Mouse (Mus musculus): ENCODE measurements around the gene Ptges3. TPM values are rescaled to one million over a fixed set of nuclear protein-coding genes. Genes with fewer than 3 reads are reported as not detected.
A peak's percentile ranks its signal among the peaks of the same experiment; 100 is the strongest.
"Not testable (repeated sequence)": the region's sequence is repeated elsewhere in the genome, so short reads cannot be mapped to it uniquely, and the experiment has no call there.

The Ptges3 gene
- polyA plus RNA-seq, 1 experiment from 2014 or later: 461 TPM

- Histone ChIP-seq H3K4me1 (peaks cover 26% of the 10 kb centered on the region), H3K4me3 (replicated peaks) (peak overlapping the region; percentile 86), H3K27me3 (no peaks in the 10 kb centered on the region), H3K4me2 (replicated peaks) (peak overlapping the region; percentile 78), H3K27ac (replicated peaks) (peak overlapping the region; percentile 97), H3K9me3 (replicated peaks) (no peaks in the 10 kb centered on the region), H3K36me3 (peaks cover 17% of the 10 kb centered on the region), H3K9ac (peak overlapping the region; percentile 82)
- ATAC-seq (ENCODE audit: insufficient number of reproducible peaks, low FRiP score, low TSS enrichment, low read depth): peak; percentile 56
- under 1% methylated on average over 58 of the region's 62 CpGs for WGBS
Measured at GRCm38 (mm10) chr10:128059207-128059981, 640 bp downstream of the Ptges3 start.

DNA sequence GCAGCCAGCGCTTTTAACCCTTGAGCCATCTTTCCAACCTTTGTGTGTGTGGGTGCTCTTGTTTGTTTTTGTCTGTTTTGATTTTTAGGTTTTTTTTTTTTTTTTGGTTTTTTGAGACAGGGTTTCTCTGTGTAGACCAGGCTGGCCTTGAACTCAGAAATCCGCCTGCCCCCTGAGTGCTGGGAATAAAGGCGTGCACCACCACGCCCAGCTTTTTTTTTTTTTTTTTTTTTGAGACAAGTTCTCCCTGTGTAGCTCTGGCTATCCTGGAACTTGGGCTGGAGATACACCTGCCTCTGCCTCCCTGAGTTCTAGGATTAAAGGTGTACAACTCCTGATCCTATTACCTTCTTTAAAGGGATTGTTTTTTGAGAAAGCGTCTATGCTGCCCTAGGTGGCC, 2.4 kb downstream of the Ptges3 start:
- H3K36me3 ChIP-seq: peaks cover 17% of the 10 kb centered on the region
- ATAC-seq (ENCODE audit: insufficient number of reproducible peaks, low FRiP score, low TSS enrichment, low read depth): no peak
- 78% methylated on average over 5 of the region's 5 CpGs for WGBS
- H3K27me3 ChIP-seq: no peaks in the 10 kb centered on the region
- H3K9ac ChIP-seq: no peak overlapping the region
- no peak overlapping the region for H3K27ac ChIP-seq (replicated peaks)
- peak overlapping the region; percentile 78 for H3K4me2 ChIP-seq (replicated peaks)
- peaks cover 26% of the 10 kb centered on the region for H3K4me1 ChIP-seq
- H3K4me3 ChIP-seq (replicated peaks): peak overlapping the region; percentile 86; the same call in 1 of the 2 replicates
- no peaks in the 10 kb centered on the region for H3K9me3 ChIP-seq (replicated peaks)

- Histone ChIP-seq H3K36me3 (peaks cover 18% of the 10 kb centered on the region), H3K4me3 (replicated peaks) (no peak overlapping the region), H3K4me1 (peaks cover 26% of the 10 kb centered on the region), H3K4me2 (replicated peaks) (no peak overlapping the region), H3K9me3 (replicated peaks) (no peaks in the 10 kb centered on the region), H3K27me3 (no peaks in the 10 kb centered on the region), H3K27ac (replicated peaks) (no peak overlapping the region), H3K9ac (no peak overlapping the region)
- WGBS: 93% methylated on average over 6 of the region's 6 CpGs
- no peak for ATAC-seq (ENCODE audit: insufficient number of reproducible peaks, low FRiP score, low TSS enrichment, low read depth)
Measured at GRCm38 (mm10) chr10:128062221-128062989, 3.7 kb downstream of the Ptges3 start.

- H3K4me3 ChIP-seq (replicated peaks): no peak overlapping the region
- H3K9me3 ChIP-seq (replicated peaks): no peaks in the 10 kb centered on the region
- peaks cover 8% of the 10 kb centered on the region; the same call in 1 of the 2 replicates for H3K4me1 ChIP-seq
- no peak for ATAC-seq (ENCODE audit: insufficient number of reproducible peaks, low FRiP score, low TSS enrichment, low read depth)
- no peak overlapping the region for H3K4me2 ChIP-seq (replicated peaks)
- no peak overlapping the region for H3K9ac ChIP-seq
- no peaks in the 10 kb centered on the region for H3K27me3 ChIP-seq
- H3K36me3 ChIP-seq: peaks cover 38% of the 10 kb centered on the region
- no peak overlapping the region for H3K27ac ChIP-seq (replicated peaks)
- 82% methylated on average over 5 of the region's 5 CpGs for WGBS
Measured at GRCm38 (mm10) chr10:128066072-128066471, 7.3 kb downstream of the Ptges3 start.

DNA sequence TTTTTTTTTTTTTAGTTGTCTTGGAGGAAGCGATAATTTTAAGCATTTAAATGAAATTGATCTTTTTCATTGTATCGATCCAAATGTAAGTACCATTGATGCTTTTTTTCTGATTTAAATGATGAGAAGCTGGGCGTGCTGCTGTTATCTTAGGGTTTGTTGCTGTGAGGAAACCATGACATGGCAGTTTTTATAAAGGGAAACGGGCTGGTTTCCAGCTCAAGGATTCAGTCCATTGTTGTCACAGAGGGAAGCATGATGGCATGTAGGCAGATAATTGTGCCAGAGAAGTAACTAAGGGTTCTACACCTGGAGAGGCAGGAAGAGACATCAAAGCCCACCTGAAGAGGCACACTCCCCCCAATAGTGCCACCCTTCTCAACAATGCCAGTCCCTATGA, 10.4 kb downstream of the Ptges3 start:
- H3K4me1 ChIP-seq: no peaks in the 10 kb centered on the region
- 92% methylated on average over 4 of the region's 4 CpGs for whole genome bisulfite sequencing
- H3K36me3 ChIP-seq: peaks cover 53% of the 10 kb centered on the region
- no peaks in the 10 kb centered on the region for H3K9me3 ChIP-seq (replicated peaks)
- no peak overlapping the region for H3K4me2 ChIP-seq (replicated peaks)
- H3K27ac ChIP-seq (replicated peaks): no peak overlapping the region
- no peaks in the 10 kb centered on the region for H3K27me3 ChIP-seq
- no peak overlapping the region for H3K9ac ChIP-seq
- no peak overlapping the region for H3K4me3 ChIP-seq (replicated peaks)
- ATAC-seq (ENCODE audit: insufficient number of reproducible peaks, low FRiP score, low TSS enrichment, low read depth): no peak

DNA sequence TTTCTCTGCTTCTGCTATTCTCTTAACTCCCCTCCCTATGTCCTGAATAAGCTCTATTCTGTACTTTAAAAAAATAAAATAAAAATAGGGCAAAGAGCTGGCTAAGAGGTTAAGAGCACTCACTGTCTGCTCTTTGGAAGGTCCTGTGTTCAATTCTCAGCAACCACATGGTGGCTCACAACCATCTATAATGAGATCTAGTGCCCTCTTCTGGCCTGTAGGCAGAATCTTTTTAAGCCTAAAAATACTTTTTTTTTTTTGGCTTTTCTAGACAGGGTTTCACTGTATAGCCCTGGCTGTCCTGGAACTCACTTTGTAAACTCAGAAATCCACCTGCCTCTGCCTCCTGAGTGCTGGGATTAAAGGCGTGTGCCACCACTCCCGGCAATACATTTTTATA, 11.7 kb downstream of the Ptges3 start:
- not testable (repeated sequence) for ATAC-seq (ENCODE audit: insufficient number of reproducible peaks, low FRiP score, low TSS enrichment, low read depth); H3K27me3 ChIP-seq; H3K27ac ChIP-seq (replicated peaks); H3K9ac ChIP-seq; H3K4me2 ChIP-seq (replicated peaks); H3K9me3 ChIP-seq (replicated peaks); H3K4me3 ChIP-seq (replicated peaks); H3K4me1 ChIP-seq
- peaks cover 56% of the 10 kb centered on the region for H3K36me3 ChIP-seq
- WGBS: 90% methylated on average over 2 of the region's 2 CpGs

DNA sequence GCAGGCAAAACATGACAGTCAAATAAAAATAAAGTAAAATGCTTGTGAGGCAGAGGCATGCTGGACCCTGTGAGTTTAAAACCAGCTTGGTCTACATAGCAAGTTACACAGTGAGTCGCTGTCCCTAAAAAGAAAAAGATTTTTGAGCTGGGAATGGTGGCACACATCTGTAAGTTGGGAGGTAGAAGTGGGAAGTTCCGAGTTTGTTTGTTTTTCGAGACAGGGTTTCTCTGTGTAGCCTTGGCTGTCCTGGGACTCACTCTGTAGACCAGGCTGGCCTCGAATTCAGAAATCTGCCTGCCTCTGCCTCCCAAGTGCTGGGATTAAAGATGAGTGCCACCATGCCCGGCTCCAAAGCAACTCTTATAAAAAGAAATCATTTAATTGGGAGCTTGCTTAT, 19.5 kb downstream of the Ptges3 start:
- H3K36me3 ChIP-seq: peaks cover 28% of the 10 kb centered on the region
- 78% methylated on average over 5 of the region's 5 CpGs for WGBS

DNA sequence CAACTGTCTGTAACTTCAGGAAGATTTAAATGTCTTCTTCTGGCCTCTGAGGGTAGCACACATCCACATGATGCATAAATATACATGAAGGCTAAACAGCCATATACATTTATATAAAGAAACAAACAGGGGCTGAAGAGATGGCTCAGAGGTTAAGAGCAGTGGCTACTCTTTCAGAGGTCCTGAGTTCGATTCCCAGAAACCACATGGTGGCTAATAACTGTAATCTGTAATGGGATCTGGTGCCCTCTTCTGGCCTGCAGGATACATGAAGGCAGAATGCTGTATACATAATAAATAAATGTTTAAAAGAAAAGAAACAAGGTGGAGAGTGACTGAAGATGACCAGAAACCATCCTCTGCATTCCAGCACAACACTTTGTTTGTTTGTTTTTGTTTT, 21.7 kb downstream of the Ptges3 start:
- no peak overlapping the region for H3K4me3 ChIP-seq (replicated peaks)
- ATAC-seq (ENCODE audit: insufficient number of reproducible peaks, low FRiP score, low TSS enrichment, low read depth): no peak
- no peak overlapping the region for H3K4me2 ChIP-seq (replicated peaks)
- peaks cover 19% of the 10 kb centered on the region for H3K4me1 ChIP-seq
- no peak overlapping the region for H3K27ac ChIP-seq (replicated peaks)
- no peaks in the 10 kb centered on the region for H3K27me3 ChIP-seq
- peaks cover 29% of the 10 kb centered on the region for H3K36me3 ChIP-seq
- H3K9me3 ChIP-seq (replicated peaks): no peaks in the 10 kb centered on the region
- 71% methylated on average over 1 of the region's 1 CpGs for WGBS
- no peak overlapping the region for H3K9ac ChIP-seq

More for the DNA sequence above, 19.5 kb downstream of the Ptges3 start:
- not testable (repeated sequence) for H3K4me2 ChIP-seq (replicated peaks); H3K9ac ChIP-seq; H3K4me3 ChIP-seq (replicated peaks); ATAC-seq (ENCODE audit: insufficient number of reproducible peaks, low FRiP score, low TSS enrichment, low read depth); H3K27me3 ChIP-seq; H3K4me1 ChIP-seq; H3K9me3 ChIP-seq (replicated peaks); H3K27ac ChIP-seq (replicated peaks)

GRCm38 (mm10) chr10:128081807-128082476, 23.2 kb downstream of the Ptges3 start:
- Histone ChIP-seq H3K4me3 (replicated peaks) (peak overlapping the region; percentile 69), H3K27ac (replicated peaks) (peak overlapping the region; percentile 80; the same call in 1 of the 2 replicates), H3K36me3 (peaks cover 39% of the 10 kb centered on the region), H3K4me2 (replicated peaks) (peak overlapping the region; percentile 67), H3K27me3 (no peaks in the 10 kb centered on the region), H3K9me3 (replicated peaks) (no peaks in the 10 kb centered on the region), H3K9ac (no peak overlapping the region; the same call in 1 of the 2 replicates), H3K4me1 (peaks cover 23% of the 10 kb centered on the region)
- no peak for ATAC-seq (ENCODE audit: insufficient number of reproducible peaks, low FRiP score, low TSS enrichment, low read depth)
- WGBS: 43% methylated on average over 6 of the region's 6 CpGs

GRCm38 (mm10) chr10:128082477-128082808, 23.7 kb downstream of the Ptges3 start:
- Histone ChIP-seq H3K4me2 (replicated peaks) (peak overlapping the region; percentile 67), H3K27me3 (no peaks in the 10 kb centered on the region), H3K4me1 (peaks cover 23% of the 10 kb centered on the region), H3K27ac (replicated peaks) (peak overlapping the region; percentile 80), H3K9me3 (replicated peaks) (no peaks in the 10 kb centered on the region), H3K36me3 (peaks cover 39% of the 10 kb centered on the region), H3K9ac (peak overlapping the region; percentile 62), H3K4me3 (replicated peaks) (peak overlapping the region; percentile 69)
- ATAC-seq (ENCODE audit: insufficient number of reproducible peaks, low FRiP score, low TSS enrichment, low read depth): no peak
- 10% methylated on average over 9 of the region's 9 CpGs for WGBS

DNA sequence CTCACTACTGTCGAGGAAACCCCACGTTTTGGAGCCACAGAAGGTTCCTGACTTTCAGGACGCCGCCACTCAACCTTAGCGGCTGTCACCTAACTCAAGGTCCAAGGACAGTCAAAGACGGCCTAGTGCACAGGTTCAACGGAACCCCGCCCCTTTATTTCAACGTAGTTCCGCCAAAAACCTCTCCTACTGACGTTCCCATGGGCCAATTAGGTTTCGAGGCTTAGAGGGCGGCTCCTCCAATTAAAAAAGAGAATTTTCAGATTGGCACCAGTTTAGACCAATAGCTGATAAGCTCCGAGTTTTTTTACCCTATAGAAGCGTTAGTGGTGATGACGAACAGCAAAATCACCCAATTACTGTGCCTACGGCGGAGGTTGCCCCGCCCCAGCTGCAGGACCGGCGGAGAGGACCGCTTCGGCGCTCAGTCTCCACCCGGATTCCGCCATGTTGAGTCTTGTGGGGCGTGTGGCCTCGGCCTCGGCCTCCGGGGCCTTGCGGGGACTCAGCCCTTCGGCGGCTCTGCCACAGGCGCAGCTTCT, 24.2 kb downstream of the Ptges3 start, which contains the start of gene Atp5b:
Gene Atp5b (plus strand): TSS at position 394 of the 542 bp plus-strand sequence.
- peak; percentile 98 for ATAC-seq (ENCODE audit: insufficient number of reproducible peaks, low FRiP score, low TSS enrichment, low read depth)
- H3K4me3 ChIP-seq (replicated peaks): peak within 1 kb of the TSS; percentile 69
- no peaks in the 10 kb centered on the region for H3K27me3 ChIP-seq
- H3K4me1 ChIP-seq: peaks cover 23% of the 10 kb centered on the region
- no peaks in the 10 kb centered on the region for H3K9me3 ChIP-seq (replicated peaks)
- H3K36me3 ChIP-seq: peaks cover 39% of the 10 kb centered on the region
- H3K4me2 ChIP-seq (replicated peaks): peak within 1 kb of the TSS; percentile 80
- peak within 1 kb of the TSS; percentile 80 for H3K27ac ChIP-seq (replicated peaks)
- H3K9ac ChIP-seq: peak within 1 kb of the TSS; percentile 95
- WGBS: under 1% methylated on average over 34 of the region's 34 CpGs

Measured in embryonic facial prominence, embryonic 15.5 days (tissue).